Mouse (Mus musculus): ENCODE measurements at regions not wholly inside any gene's neighbourhood (a gene's known extent, or its start where the extent isn't known, plus 50 kb on each side); places are given as distances from the start of the nearest gene placed in this dataset.

DNA sequence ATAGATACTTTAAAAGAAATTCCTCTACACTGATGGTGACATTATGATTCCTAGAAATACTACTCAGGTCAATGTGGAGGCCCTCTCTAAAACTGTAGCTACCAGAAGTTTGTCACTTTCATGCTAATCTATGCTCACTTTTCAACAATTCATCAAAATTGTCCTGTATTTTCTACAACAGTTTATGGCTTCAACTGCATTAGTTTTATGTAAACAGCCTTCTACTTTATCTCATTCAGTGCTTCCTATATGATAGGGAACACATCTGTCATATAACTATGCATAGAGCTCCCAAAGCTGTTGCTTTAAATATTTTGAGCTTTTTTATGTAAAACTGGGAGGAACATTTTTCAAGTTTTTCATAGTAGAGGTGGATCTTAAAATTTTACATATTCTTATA lies 338.7 kb upstream of the Dph6 start:
- Histone ChIP-seq H3K27me3 (replicated peaks; ENCODE audit: control insufficient read depth, insufficient read depth, low read length) (no peaks in the 10 kb centered on the region), H3K4me2 (ENCODE audit: low read length) (no peak overlapping the region), H3K36me3 (ENCODE audit: control insufficient read depth, insufficient read depth, low read length) (no peaks in the 10 kb centered on the region), H3K9me3 (ENCODE audit: control insufficient read depth, low read length) (no peaks in the 10 kb centered on the region), H3K4me3 (ENCODE audit: low read depth, low read length) (no peak overlapping the region), H3K27ac (ENCODE audit: low read depth) (no peak overlapping the region), H3K9ac (ENCODE audit: low read length) (no peak overlapping the region), H3K4me1 (replicated peaks; ENCODE audit: control insufficient read depth, insufficient read depth, low read length) (no peaks in the 10 kb centered on the region)
- ATAC-seq (replicated peaks; ENCODE audit: low FRiP score, low TSS enrichment, low read depth) (no peak), DNase-seq (ENCODE audit: low spot score) (no peak)

DNA sequence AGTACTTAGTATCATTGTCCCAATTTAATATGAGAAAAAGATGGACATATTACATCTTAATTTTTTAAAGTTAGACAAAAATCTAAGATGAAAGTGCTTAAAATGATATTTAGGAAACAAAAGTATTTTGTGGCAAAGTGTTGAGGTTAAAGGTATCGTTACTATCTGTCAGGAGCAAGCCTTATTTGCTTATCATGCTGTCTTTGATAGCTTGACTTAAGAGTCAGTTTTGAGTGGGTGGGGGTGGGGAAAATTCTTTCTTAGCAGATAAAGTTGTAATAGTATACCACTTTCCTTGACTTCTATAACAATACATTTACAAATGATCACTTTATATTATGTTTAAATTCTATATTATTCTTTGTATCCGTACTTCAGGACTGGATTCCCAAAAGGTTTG lies 339.1 kb upstream of the Dph6 start:
- Histone ChIP-seq H3K36me3 (ENCODE audit: control insufficient read depth, insufficient read depth, low read length) (no peaks in the 10 kb centered on the region), H3K27me3 (replicated peaks; ENCODE audit: control insufficient read depth, insufficient read depth, low read length) (no peaks in the 10 kb centered on the region), H3K4me3 (ENCODE audit: low read depth, low read length) (no peak overlapping the region), H3K4me2 (ENCODE audit: low read length) (no peak overlapping the region), H3K9me3 (ENCODE audit: control insufficient read depth, low read length) (no peaks in the 10 kb centered on the region), H3K27ac (ENCODE audit: low read depth) (no peak overlapping the region), H3K9ac (ENCODE audit: low read length) (no peak overlapping the region), H3K4me1 (replicated peaks; ENCODE audit: control insufficient read depth, insufficient read depth, low read length) (no peaks in the 10 kb centered on the region)
- DNase-seq (ENCODE audit: low spot score) = no peak
- 82% methylated on average over 2 of the region's 2 CpGs for WGBS
- no peak for ATAC-seq (replicated peaks; ENCODE audit: low FRiP score, low TSS enrichment, low read depth)

DNA sequence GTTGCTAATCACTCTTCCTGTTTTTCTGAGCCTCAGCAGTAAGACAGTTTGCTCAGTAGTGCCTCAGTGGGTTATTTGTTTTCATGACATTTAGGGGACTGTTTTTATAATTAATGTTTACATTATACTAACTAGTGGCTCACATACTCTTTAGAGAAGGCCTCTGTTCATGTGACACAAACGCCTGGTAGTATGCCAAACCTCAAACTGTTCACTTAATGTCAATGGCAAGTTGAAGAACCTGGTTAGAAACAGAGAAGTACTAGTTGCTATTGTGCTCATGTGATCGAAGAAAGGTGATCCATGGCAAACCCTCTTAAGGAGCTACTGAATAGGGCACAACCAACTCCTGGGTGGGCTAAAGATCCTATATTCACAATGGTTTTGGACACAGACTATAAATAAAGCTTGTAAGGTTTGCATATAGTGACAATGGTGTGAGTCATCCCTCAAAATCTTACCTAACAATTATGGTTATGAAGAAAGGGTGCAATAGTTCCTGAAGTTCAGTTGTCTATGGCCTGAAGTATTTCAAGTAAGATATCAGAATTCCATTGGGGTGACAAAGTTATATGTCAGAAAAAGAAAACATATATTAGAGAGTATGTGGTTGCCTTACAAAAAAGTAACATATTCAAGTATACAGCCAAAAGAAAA lies 340.1 kb upstream of the Dph6 start:
- Histone ChIP-seq H3K4me1 (replicated peaks; ENCODE audit: control insufficient read depth, insufficient read depth, low read length) (no peaks in the 10 kb centered on the region), H3K4me2 (ENCODE audit: low read length) (no peak overlapping the region), H3K36me3 (ENCODE audit: control insufficient read depth, insufficient read depth, low read length) (no peaks in the 10 kb centered on the region), H3K27me3 (replicated peaks; ENCODE audit: control insufficient read depth, insufficient read depth, low read length) (no peaks in the 10 kb centered on the region), H3K4me3 (ENCODE audit: low read depth, low read length) (no peak overlapping the region), H3K27ac (ENCODE audit: low read depth) (no peak overlapping the region), H3K9ac (ENCODE audit: low read length) (no peak overlapping the region), H3K9me3 (ENCODE audit: control insufficient read depth, low read length) (no peaks in the 10 kb centered on the region)
- ATAC-seq (replicated peaks; ENCODE audit: low FRiP score, low TSS enrichment, low read depth) (no peak), DNase-seq (ENCODE audit: low spot score) (no peak)
- WGBS = 67% methylated on average over 2 of the region's 2 CpGs

DNA sequence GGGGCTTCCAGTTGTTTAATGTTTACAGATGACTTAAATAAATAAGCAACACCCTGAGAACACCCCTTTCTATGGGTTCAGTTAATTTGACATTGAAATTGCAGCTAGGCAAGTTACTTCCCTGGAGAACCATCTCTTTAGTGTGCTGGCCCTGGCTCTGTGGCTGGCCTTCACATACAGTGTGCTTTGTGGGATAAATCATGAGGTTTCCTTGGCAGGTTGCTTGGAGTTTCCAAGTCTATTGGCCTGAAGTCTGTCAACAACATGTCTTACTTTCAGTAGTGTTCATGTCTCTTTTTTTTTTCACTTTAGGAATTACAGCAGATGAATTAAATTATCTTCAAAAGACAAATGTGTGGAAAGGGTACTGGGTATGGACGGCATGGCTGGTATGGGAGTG lies 359.2 kb upstream of the Dph6 start:
- H3K4me2 ChIP-seq (ENCODE audit: low read length) = no peak overlapping the region
- no peaks in the 10 kb centered on the region for H3K4me1 ChIP-seq (replicated peaks; ENCODE audit: control insufficient read depth, insufficient read depth, low read length)
- H3K27me3 ChIP-seq (replicated peaks; ENCODE audit: control insufficient read depth, insufficient read depth, low read length) = no peaks in the 10 kb centered on the region
- no peaks in the 10 kb centered on the region for H3K36me3 ChIP-seq (ENCODE audit: control insufficient read depth, insufficient read depth, low read length)
- no peak overlapping the region for H3K4me3 ChIP-seq (ENCODE audit: low read depth, low read length)
- WGBS = 80% methylated on average over 1 of the region's 1 CpGs
- H3K9me3 ChIP-seq (ENCODE audit: control insufficient read depth, low read length) = no peaks in the 10 kb centered on the region
- ATAC-seq (replicated peaks; ENCODE audit: low FRiP score, low TSS enrichment, low read depth) (no peak), DNase-seq (ENCODE audit: low spot score) (no peak)
- H3K27ac ChIP-seq (ENCODE audit: low read depth) = no peak overlapping the region
- H3K9ac ChIP-seq (ENCODE audit: low read length) = no peak overlapping the region

DNA sequence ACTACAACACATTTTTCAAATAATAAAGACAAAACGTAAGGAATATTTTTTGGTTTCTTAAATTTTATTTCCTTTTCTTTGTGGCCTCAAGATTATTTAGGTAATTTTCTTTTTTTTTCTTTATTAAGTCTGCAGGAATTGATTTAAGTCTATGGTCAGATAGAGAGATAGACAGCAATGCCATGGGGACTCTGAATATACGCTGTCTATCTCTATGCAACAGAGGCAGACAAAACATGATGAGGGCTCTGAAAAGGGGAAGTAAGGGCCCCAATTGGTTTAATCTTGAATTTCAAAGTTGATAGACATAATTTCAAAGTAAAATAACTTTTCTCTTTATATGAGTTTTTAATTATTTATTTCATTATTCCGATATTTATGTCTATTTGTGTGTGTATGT lies 372.0 kb upstream of the Dph6 start:
- Histone ChIP-seq H3K4me2 (ENCODE audit: low read length) (no peak overlapping the region), H3K36me3 (ENCODE audit: control insufficient read depth, insufficient read depth, low read length) (no peaks in the 10 kb centered on the region), H3K27ac (ENCODE audit: low read depth) (no peak overlapping the region), H3K4me1 (replicated peaks; ENCODE audit: control insufficient read depth, insufficient read depth, low read length) (no peaks in the 10 kb centered on the region), H3K4me3 (ENCODE audit: low read depth, low read length) (no peak overlapping the region), H3K9me3 (ENCODE audit: control insufficient read depth, low read length) (no peaks in the 10 kb centered on the region), H3K27me3 (replicated peaks; ENCODE audit: control insufficient read depth, insufficient read depth, low read length) (no peaks in the 10 kb centered on the region), H3K9ac (ENCODE audit: low read length) (no peak overlapping the region)
- 90% methylated on average over 3 of the region's 3 CpGs for WGBS
- no peak for DNase-seq (ENCODE audit: low spot score)
- ATAC-seq (replicated peaks; ENCODE audit: low FRiP score, low TSS enrichment, low read depth) = no peak

DNA sequence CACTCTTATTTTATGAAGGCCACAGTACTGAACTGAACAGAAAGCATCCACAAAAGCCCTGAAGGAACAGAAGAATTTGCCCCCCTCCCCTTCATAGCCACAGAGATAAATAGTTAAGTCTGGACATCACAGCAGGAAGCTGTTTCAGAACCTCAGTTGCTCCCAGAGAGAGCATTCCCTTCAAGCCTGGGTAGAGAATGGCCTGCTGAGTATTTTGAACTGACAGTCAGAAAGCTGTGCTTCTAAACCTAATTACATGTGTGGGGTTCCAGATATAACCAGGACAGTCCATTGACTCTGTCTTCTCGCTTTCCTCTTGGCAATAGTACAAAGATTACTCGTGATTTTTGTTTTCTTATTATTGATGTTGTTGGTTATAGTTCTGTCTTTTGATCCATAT lies 376.4 kb upstream of the Dph6 start:
- H3K27ac ChIP-seq (ENCODE audit: low read depth) = no peak overlapping the region
- H3K4me3 ChIP-seq (ENCODE audit: low read depth, low read length) = no peak overlapping the region
- DNase-seq (ENCODE audit: low spot score) (no peak), ATAC-seq (replicated peaks; ENCODE audit: low FRiP score, low TSS enrichment, low read depth) (no peak)
- H3K4me1 ChIP-seq (replicated peaks; ENCODE audit: control insufficient read depth, insufficient read depth, low read length) = no peaks in the 10 kb centered on the region
- H3K9me3 ChIP-seq (ENCODE audit: control insufficient read depth, low read length) = no peaks in the 10 kb centered on the region
- H3K27me3 ChIP-seq (replicated peaks; ENCODE audit: control insufficient read depth, insufficient read depth, low read length) = no peaks in the 10 kb centered on the region
- no peak overlapping the region for H3K9ac ChIP-seq (ENCODE audit: low read length)
- H3K4me2 ChIP-seq (ENCODE audit: low read length) = no peak overlapping the region
- H3K36me3 ChIP-seq (ENCODE audit: control insufficient read depth, insufficient read depth, low read length) = no peaks in the 10 kb centered on the region
- 56% methylated on average over 2 of the region's 2 CpGs for WGBS

DNA sequence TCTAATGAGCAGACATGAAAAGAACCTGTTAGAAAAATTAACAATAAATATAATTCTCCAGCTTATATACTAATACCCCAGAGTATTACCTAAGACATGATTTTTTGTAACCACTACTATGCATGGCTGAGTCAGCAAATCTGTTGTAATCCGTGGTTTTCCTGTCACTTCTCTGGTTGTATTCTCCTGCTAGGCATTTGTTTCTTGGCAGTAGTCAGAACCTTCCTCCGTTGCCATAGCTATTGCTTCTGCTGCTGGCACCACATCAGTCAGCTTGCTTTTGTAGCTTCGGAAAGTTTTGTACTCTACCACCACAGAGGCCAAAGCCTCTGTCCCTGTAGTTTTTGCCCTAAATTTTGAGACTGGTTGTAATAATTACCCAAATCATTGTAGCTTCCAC lies 381.4 kb upstream of the Dph6 start:
- no peaks in the 10 kb centered on the region for H3K9me3 ChIP-seq (ENCODE audit: control insufficient read depth, low read length)
- H3K36me3 ChIP-seq (ENCODE audit: control insufficient read depth, insufficient read depth, low read length) = no peaks in the 10 kb centered on the region
- H3K4me3 ChIP-seq (ENCODE audit: low read depth, low read length) = no peak overlapping the region
- H3K4me1 ChIP-seq (replicated peaks; ENCODE audit: control insufficient read depth, insufficient read depth, low read length) = no peaks in the 10 kb centered on the region
- ATAC-seq (replicated peaks; ENCODE audit: low FRiP score, low TSS enrichment, low read depth) (no peak), DNase-seq (ENCODE audit: low spot score) (no peak)
- H3K9ac ChIP-seq (ENCODE audit: low read length) = no peak overlapping the region
- H3K4me2 ChIP-seq (ENCODE audit: low read length) = no peak overlapping the region
- WGBS = 79% methylated on average over 3 of the region's 3 CpGs
- H3K27me3 ChIP-seq (replicated peaks; ENCODE audit: control insufficient read depth, insufficient read depth, low read length) = no peaks in the 10 kb centered on the region
- H3K27ac ChIP-seq (ENCODE audit: low read depth) = no peak overlapping the region

DNA sequence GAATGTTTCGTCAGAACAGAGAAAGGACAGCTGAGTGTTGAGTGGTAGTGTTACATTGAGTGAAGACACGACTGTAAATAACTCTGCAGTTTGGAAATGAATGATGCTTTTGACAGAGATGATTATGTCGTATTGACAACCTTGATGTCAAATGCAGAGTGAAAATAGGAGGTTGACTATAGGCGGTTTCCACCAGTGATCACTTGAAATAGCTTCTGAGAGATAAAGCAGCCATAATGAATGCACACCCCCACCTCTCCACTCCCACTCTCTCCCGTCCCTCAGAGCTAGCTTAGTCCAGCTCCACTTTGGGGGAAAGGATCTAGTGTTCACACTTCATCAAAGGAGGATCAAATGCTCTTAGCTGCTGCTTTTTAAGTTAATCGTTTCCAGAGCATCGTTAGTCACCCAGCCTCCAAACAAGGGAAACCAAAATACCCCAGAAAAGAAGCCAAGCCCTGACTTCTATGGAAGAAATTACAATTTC lies 387.6 kb upstream of the Dph6 start:
- no peaks in the 10 kb centered on the region for H3K36me3 ChIP-seq (ENCODE audit: control insufficient read depth, insufficient read depth, low read length)
- WGBS = 73% methylated on average over 7 of the region's 7 CpGs
- DNase-seq (ENCODE audit: low spot score) = no peak

DNA sequence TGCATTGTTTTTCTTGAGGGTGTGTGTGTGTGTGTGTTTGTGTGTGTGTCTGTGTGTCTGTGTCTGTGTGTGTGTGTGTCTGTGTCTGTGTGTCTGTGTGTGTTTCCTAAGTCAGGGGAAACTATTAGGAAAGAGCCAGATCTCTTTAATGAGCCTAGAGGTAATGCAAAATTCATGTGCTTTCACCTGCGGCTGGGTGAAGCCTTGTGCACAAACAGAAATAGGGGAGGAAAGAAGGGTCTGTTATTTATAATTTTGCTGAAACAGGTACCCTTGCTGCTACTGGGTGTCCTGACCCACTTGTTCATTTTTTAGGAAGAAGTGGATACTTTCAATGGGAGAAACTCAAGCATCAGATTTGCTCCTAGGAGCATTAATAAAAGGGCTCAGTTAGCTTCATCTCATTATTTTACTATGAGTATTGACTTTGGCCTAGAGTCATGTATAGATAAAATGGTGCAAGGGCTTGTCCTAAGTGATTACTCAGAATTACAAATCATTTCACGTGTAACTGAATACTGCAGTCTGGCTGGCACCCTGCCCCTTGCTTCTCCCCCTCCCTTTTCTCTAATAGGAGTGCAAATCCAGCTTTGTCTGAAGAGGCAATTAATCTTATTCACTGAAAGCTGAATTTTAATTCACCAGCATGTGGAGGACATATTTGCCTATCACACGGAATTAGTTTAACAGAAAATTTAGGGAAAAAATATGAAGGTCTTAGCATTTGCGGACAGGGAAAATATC lies 401.7 kb upstream of the Dph6 start:
- Histone ChIP-seq H3K36me3 (ENCODE audit: control insufficient read depth, insufficient read depth, low read length) (no peaks in the 10 kb centered on the region), H3K9ac (ENCODE audit: low read length) (no peak overlapping the region), H3K4me1 (replicated peaks; ENCODE audit: control insufficient read depth, insufficient read depth, low read length) (no peaks in the 10 kb centered on the region), H3K4me3 (ENCODE audit: low read depth, low read length) (no peak overlapping the region), H3K27me3 (replicated peaks; ENCODE audit: control insufficient read depth, insufficient read depth, low read length) (no peaks in the 10 kb centered on the region), H3K4me2 (ENCODE audit: low read length) (no peak overlapping the region), H3K9me3 (ENCODE audit: control insufficient read depth, low read length) (no peaks in the 10 kb centered on the region), H3K27ac (ENCODE audit: low read depth) (no peak overlapping the region)
- DNase-seq (ENCODE audit: low spot score) (no peak), ATAC-seq (replicated peaks; ENCODE audit: low FRiP score, low TSS enrichment, low read depth) (no peak)
- 61% methylated on average over 4 of the region's 4 CpGs for WGBS

More for the DNA sequence above, 387.6 kb upstream of the Dph6 start:
- H3K9me3 ChIP-seq (ENCODE audit: control insufficient read depth, low read length) = no peaks in the 10 kb centered on the region
- no peak overlapping the region for H3K9ac ChIP-seq (ENCODE audit: low read length)
- no peak overlapping the region for H3K4me2 ChIP-seq (ENCODE audit: low read length)
- no peaks in the 10 kb centered on the region for H3K4me1 ChIP-seq (replicated peaks; ENCODE audit: control insufficient read depth, insufficient read depth, low read length)
- no peak for ATAC-seq (replicated peaks; ENCODE audit: low FRiP score, low TSS enrichment, low read depth)
- no peaks in the 10 kb centered on the region for H3K27me3 ChIP-seq (replicated peaks; ENCODE audit: control insufficient read depth, insufficient read depth, low read length)
- H3K27ac ChIP-seq (ENCODE audit: low read depth) = no peak overlapping the region
- H3K4me3 ChIP-seq (ENCODE audit: low read depth, low read length) = no peak overlapping the region
